Mouse (Mus musculus) MEL (cell line): ENCODE measurements around the gene Drd1.

Source experiments
- CTCF ChIP-seq, 3 experiments: IDR thresholded peaks in 2 of 3; conservative IDR thresholded peaks in 1 of 3; 2 replicates each; pipeline ENCODE4 v1.5.1; 2011 to 2012; ENCODE audit warnings: low read length in 3 of 3, low read depth in 2 of 3, mild to moderate bottlenecking in 2 of 3, improper control_type of control experiment in 1 of 3, inconsistent platforms in 1 of 3, mixed read lengths in 1 of 3, moderate library complexity in 1 of 3; ENCODE audit not compliant: control insufficient read depth in 1 of 3, insufficient read depth in 1 of 3, poor library complexity in 1 of 3, severe bottlenecking in 1 of 3
- EP300 ChIP-seq, 2 experiments: IDR thresholded peaks; 2 replicates each; pipeline ENCODE4 v1.6.1; 2011; ENCODE audit warnings: improper control_type of control experiment in 2 of 2, low read length in 2 of 2, low read depth in 1 of 2, mild to moderate bottlenecking in 1 of 2
- GATA1 ChIP-seq: IDR thresholded peaks from 2 replicates; pipeline ENCODE4 v1.6.1; 2011; ENCODE audit warnings: low read depth, low read length, improper control_type of control experiment
- JUND ChIP-seq: IDR thresholded peaks from 2 replicates; pipeline ENCODE4 v1.6.1; 2011; ENCODE audit warnings: low read depth, mild to moderate bottlenecking, improper control_type of control experiment, low read length
- MAZ ChIP-seq: IDR thresholded peaks from 2 replicates; pipeline ENCODE4 v1.6.1; 2012; ENCODE audit warnings: low read depth, mild to moderate bottlenecking, inconsistent platforms, low read length, improper control_type of control experiment
- MYC ChIP-seq: IDR thresholded peaks from 2 replicates; pipeline ENCODE4 v1.6.1; 2011; ENCODE audit warnings: low read depth, mild to moderate bottlenecking, low read length, improper control_type of control experiment, moderate library complexity
- POLR2A ChIP-seq, 2 experiments: IDR thresholded peaks; 2 replicates each; pipeline ENCODE4 v1.6.1; 2011 to 2012; ENCODE audit warnings: low read length in 2 of 2, mild to moderate bottlenecking in 2 of 2, control low read depth in 1 of 2, improper control_type of control experiment in 1 of 2, low read depth in 1 of 2, moderate library complexity in 1 of 2; ENCODE audit not compliant: control insufficient read depth in 1 of 2, insufficient read depth in 1 of 2, poor library complexity in 1 of 2
- RCOR1 ChIP-seq: IDR thresholded peaks from 2 replicates; pipeline ENCODE4 v1.6.1; 2012; ENCODE audit warnings: low read depth, mild to moderate bottlenecking, inconsistent platforms, low read length, improper control_type of control experiment
- TBP ChIP-seq: IDR thresholded peaks from 2 replicates; pipeline ENCODE4 v1.8.0; 2011; ENCODE audit warnings: low read depth, low read length, improper control_type of control experiment
- USF1 ChIP-seq: IDR thresholded peaks from 2 replicates; pipeline ENCODE4 v1.6.1; 2014; ENCODE audit warnings: low read depth, mild to moderate bottlenecking, inconsistent platforms, low read length, improper control_type of control experiment, moderate library complexity
- ZMIZ1 ChIP-seq: IDR thresholded peaks from 2 replicates; pipeline ENCODE4 v1.6.1; 2012; ENCODE audit warnings: low read depth, mild to moderate bottlenecking, inconsistent platforms, low read length, improper control_type of control experiment, moderate library complexity

- no peak for TF ChIP-seq RCOR1
- TF ChIP-seq CTCF (IDR thresholded peaks at IDR 0.05 in 2 of 3, conservative IDR thresholded peaks at IDR 0.05 in 1 of 3; ENCODE audit: control insufficient read depth in 1 of 3, insufficient read depth in 1 of 3, low read depth in 2 of 3, low read length in 3 of 3, poor library complexity in 1 of 3, severe bottlenecking in 1 of 3), result no peak
- TF ChIP-seq EP300 (IDR thresholded peaks at IDR 0.05; ENCODE audit: low read depth in 1 of 2, low read length in 2 of 2), result no peak
- TF ChIP-seq ZMIZ1, result no peak
- TF ChIP-seq JUND, result no peak
- TF ChIP-seq GATA1, result no peak
- no peak for TF ChIP-seq USF1
- no peak for TF ChIP-seq MYC
- no peak for TF ChIP-seq MAZ
- no peak for TF ChIP-seq POLR2A (IDR thresholded peaks at IDR 0.05; ENCODE audit: control insufficient read depth in 1 of 2, insufficient read depth in 1 of 2, low read depth in 1 of 2, low read length in 2 of 2, poor library complexity in 1 of 2)
- TF ChIP-seq TBP, result no peak
Measured at GRCm38 (mm10) chr13:54102061-54102460, 46.6 kb upstream of the Drd1 start.
